Mouse (Mus musculus): ENCODE measurements around the gene Jmjd1c. TPM values are rescaled to one million over a fixed set of nuclear protein-coding genes. Genes with fewer than 3 reads are reported as not detected.

Gene Jmjd1c
- total and polyA plus RNA-seq, 2 experiments, result 5.7 to 44.8 TPM

DNA sequence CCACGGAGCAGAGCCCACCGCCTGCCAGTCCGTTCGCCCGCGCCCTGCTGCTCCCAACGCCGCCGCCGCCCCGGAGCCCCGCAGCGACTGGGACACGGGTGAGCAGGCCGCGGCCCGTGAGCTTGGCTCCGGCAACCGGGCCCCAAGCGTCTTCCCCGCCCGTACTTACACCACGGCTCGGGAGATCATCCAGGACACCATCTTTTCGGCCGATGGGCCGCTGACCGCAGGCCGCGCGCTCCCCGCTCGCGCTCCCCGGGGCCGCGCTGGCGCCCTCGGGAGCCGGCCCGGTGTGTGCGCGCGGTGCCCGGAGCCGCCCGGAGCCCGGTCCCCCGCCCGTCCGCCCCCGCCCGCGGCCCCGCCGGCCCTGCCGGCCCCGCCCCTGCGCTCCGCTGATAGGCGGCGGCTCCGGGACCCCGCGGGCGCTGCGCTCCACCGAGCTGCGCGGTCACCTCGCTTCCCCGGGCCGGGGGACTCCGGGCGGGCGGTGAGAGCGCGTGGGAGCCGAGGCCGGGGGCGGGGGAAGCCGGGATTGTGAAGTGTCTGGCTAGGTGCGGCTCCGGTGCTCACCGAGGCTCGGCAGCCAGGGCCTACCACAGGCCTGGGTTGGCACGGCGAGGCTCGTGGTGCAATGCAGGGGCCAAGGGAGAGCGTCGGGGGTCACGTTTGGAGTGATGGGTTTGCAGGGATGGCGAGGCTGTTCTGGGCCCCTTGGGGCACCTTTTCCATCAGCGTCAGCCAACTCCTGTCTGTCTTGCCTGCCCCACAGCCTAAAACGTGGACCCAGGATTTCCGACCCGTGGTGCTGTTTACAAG, 904 bp downstream of the Jmjd1c start, which contains the start of gene Reep3:
Gene Reep3 (minus strand): TSS at position 325 of the 816 bp plus-strand sequence.
- DNase-seq (ENCODE audit: extremely low read depth, low read depth, low spot score), result peak; percentile 78
- WGBS, result under 1% methylated on average over 87 of the region's 97 CpGs

GRCm38 (mm10) chr10:67097437-67098150, 1.7 kb downstream of the Jmjd1c start:
- no peaks in the 10 kb centered on the region for H3K27me3 ChIP-seq (ENCODE audit: control insufficient read depth, insufficient read depth, low read length)
- DNase-seq (ENCODE audit: extremely low read depth, low read depth, low spot score), result no peak
- peak overlapping the region; percentile 88 for H3K27ac ChIP-seq (replicated peaks; ENCODE audit: insufficient read depth, low read depth, low read length)
- H3K79me2 ChIP-seq (ENCODE audit: control insufficient read depth, insufficient read depth, low read length), result peaks cover 63% of the 10 kb centered on the region
- peak overlapping the region; percentile 100 for H3K9ac ChIP-seq (ENCODE audit: low read depth, low read length)
- 1% methylated on average over 15 of the region's 15 CpGs for WGBS
- H3K4me3 ChIP-seq (ENCODE audit: insufficient read depth, low read depth, low read length), result peak overlapping the region; percentile 73
- no peaks in the 10 kb centered on the region for H3K36me3 ChIP-seq (ENCODE audit: control insufficient read depth, insufficient read depth, low read length)
- TF ChIP-seq POLR2A (IDR thresholded peaks at IDR 0.05; ENCODE audit: extremely low read depth, insufficient read depth, low read length), result no peak
- peaks cover 38% of the 10 kb centered on the region for H3K4me1 ChIP-seq (ENCODE audit: control insufficient read depth, insufficient read depth, low read length)

More for the DNA sequence above, 904 bp downstream of the Jmjd1c start, which contains the start of gene Reep3:
- Histone ChIP-seq H3K4me1 (ENCODE audit: control insufficient read depth, insufficient read depth, low read length) (peaks cover 35% of the 10 kb centered on the region), H3K9ac (ENCODE audit: low read depth, low read length) (peak within 1 kb of the TSS; percentile 100), H3K36me3 (ENCODE audit: control insufficient read depth, insufficient read depth, low read length) (no peaks in the 10 kb centered on the region), H3K27ac (replicated peaks; ENCODE audit: insufficient read depth, low read depth, low read length) (peak within 1 kb of the TSS; percentile 99), H3K4me3 (ENCODE audit: insufficient read depth, low read depth, low read length) (peak within 1 kb of the TSS; percentile 73), H3K79me2 (ENCODE audit: control insufficient read depth, insufficient read depth, low read length) (peaks cover 56% of the 10 kb centered on the region), H3K27me3 (ENCODE audit: control insufficient read depth, insufficient read depth, low read length) (no peaks in the 10 kb centered on the region)
- TF ChIP-seq CTCF (IDR thresholded peaks at IDR 0.05; ENCODE audit: low read depth, low read length) (no peak), POLR2A (IDR thresholded peaks at IDR 0.05; ENCODE audit: extremely low read depth, insufficient read depth, low read length) (0 out of 2 replicates have a peak, but pooled peaks have one; percentile 13)

DNA sequence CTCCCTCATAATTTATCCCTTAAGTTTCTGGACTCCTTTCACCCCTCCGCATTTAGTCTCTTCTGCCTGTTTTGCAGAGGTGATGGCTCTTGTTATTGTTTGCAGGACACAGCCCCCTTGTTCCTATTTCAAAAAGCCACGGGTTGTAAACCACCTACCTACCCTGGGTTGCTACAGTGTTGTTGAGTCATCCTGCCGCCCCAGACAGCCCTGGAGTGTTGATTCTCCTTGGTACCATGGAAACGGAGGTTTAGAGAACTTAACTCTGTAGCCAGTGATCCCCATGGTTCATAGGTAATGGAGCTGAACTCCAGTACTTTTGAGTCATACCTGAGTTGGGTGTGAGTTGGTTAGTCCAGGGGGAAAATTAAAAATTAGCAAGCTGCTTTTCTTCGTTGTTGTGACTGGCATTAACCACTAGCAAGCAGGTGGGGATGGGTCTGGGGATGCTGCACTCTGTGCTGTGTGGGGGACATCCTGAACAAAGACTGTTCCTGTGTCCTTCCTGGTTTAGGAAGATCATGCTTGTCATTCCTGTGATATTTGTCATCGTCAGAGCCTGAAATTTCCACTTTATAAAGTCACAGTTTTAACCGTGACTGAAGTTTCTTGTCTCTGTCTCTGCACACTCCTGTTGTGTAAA, 2.6 kb downstream of the Jmjd1c start:
- no peaks in the 10 kb centered on the region for H3K36me3 ChIP-seq (ENCODE audit: control insufficient read depth, insufficient read depth, low read length)
- peaks cover 69% of the 10 kb centered on the region for H3K79me2 ChIP-seq (ENCODE audit: control insufficient read depth, insufficient read depth, low read length)
- peak overlapping the region; percentile 20; the same call in 1 of the 2 replicates for H3K9ac ChIP-seq (ENCODE audit: low read depth, low read length)
- H3K4me3 ChIP-seq (ENCODE audit: insufficient read depth, low read depth, low read length), result no peak overlapping the region
- H3K27ac ChIP-seq (replicated peaks; ENCODE audit: insufficient read depth, low read depth, low read length), result peak overlapping the region; percentile 3; the same call in 1 of the 2 replicates
- DNase-seq (ENCODE audit: extremely low read depth, low read depth, low spot score), result peak; percentile 43
- H3K4me1 ChIP-seq (ENCODE audit: control insufficient read depth, insufficient read depth, low read length), result peaks cover 46% of the 10 kb centered on the region
- WGBS, result 21% methylated on average over 7 of the region's 7 CpGs
- TF ChIP-seq POLR2A (IDR thresholded peaks at IDR 0.05; ENCODE audit: extremely low read depth, insufficient read depth, low read length) (no peak), CTCF (IDR thresholded peaks at IDR 0.05; ENCODE audit: low read depth, low read length) (no peak)
- no peaks in the 10 kb centered on the region for H3K27me3 ChIP-seq (ENCODE audit: control insufficient read depth, insufficient read depth, low read length)

- H3K27me3 ChIP-seq (ENCODE audit: control insufficient read depth, insufficient read depth, low read length), result no peaks in the 10 kb centered on the region
- 44% methylated on average over 13 of the region's 13 CpGs for WGBS
- peaks cover 52% of the 10 kb centered on the region for H3K4me1 ChIP-seq (ENCODE audit: control insufficient read depth, insufficient read depth, low read length)
- no peaks in the 10 kb centered on the region for H3K36me3 ChIP-seq (ENCODE audit: control insufficient read depth, insufficient read depth, low read length)
- 0 out of 2 replicates have a peak overlapping the region, but pooled peaks have one; percentile 5 for H3K27ac ChIP-seq (replicated peaks; ENCODE audit: insufficient read depth, low read depth, low read length)
- no peak overlapping the region for H3K4me3 ChIP-seq (ENCODE audit: insufficient read depth, low read depth, low read length)
- DNase-seq (ENCODE audit: extremely low read depth, low read depth, low spot score), result peak; percentile 45
- H3K9ac ChIP-seq (ENCODE audit: low read depth, low read length), result no peak overlapping the region
- TF ChIP-seq POLR2A (IDR thresholded peaks at IDR 0.05; ENCODE audit: extremely low read depth, insufficient read depth, low read length) (no peak), CTCF (IDR thresholded peaks at IDR 0.05; ENCODE audit: low read depth, low read length) (no peak)
- peaks cover 67% of the 10 kb centered on the region for H3K79me2 ChIP-seq (ENCODE audit: control insufficient read depth, insufficient read depth, low read length)
These were observed 3.4 kb downstream of the Jmjd1c start for GRCm38 (mm10) chr10:67099183-67099929.

DNA sequence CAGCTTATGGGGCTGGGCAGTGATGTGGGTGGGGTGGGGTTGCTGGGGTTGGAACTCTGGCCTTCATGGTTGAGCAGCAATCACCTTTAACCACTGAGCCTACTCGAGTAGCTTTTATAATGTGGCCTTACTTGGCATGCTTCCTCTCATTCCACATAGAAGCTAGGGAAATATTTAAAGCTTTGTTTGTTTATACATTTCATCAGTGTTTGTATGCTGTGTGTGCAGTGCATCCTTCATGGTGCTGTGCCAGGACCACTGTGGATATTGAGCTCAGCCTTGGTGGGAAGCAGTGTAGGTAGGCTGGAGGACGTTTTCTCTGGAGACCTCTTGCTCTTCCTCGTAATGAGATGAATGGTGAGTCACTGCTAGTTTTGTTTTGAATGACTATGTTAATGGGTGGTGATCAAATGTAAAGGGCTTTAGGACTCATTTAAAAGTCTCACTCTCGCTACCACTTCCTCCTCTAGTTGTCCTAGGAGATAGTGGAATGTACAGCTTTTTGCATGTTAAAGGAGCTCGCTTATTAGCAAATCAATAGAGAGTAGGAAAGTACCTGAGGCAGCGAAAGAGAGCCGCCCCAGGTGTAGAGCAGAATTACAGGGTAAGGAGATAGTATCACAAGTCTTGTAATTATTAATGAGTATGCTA, 4.2 kb downstream of the Jmjd1c start:
- DNase-seq (ENCODE audit: extremely low read depth, low read depth, low spot score), result peak; percentile 57
- Histone ChIP-seq H3K27me3 (ENCODE audit: control insufficient read depth, insufficient read depth, low read length) (no peaks in the 10 kb centered on the region), H3K9ac (ENCODE audit: low read depth, low read length) (no peak overlapping the region), H3K36me3 (ENCODE audit: control insufficient read depth, insufficient read depth, low read length) (no peaks in the 10 kb centered on the region), H3K4me3 (ENCODE audit: insufficient read depth, low read depth, low read length) (no peak overlapping the region), H3K4me1 (ENCODE audit: control insufficient read depth, insufficient read depth, low read length) (peaks cover 59% of the 10 kb centered on the region), H3K79me2 (ENCODE audit: control insufficient read depth, insufficient read depth, low read length) (peaks cover 61% of the 10 kb centered on the region), H3K27ac (replicated peaks; ENCODE audit: insufficient read depth, low read depth, low read length) (no peak overlapping the region)
- WGBS, result 28% methylated on average over 7 of the region's 7 CpGs
- TF ChIP-seq POLR2A (IDR thresholded peaks at IDR 0.05; ENCODE audit: extremely low read depth, insufficient read depth, low read length) (no peak), CTCF (IDR thresholded peaks at IDR 0.05; ENCODE audit: low read depth, low read length) (no peak)
